Mouse (Mus musculus) 3134 (cell line): ENCODE results near the gene Mab21l3.

Experiments used
- DNase-seq: peaks from one replicate; pipeline ENCODE4 v3.0.0-alpha.2; 2011; ENCODE audit warnings: low spot score; ENCODE audit not compliant: insufficient read length; ENCODE audit errors: extremely low read depth

Mab21l3 gene

GRCm38 (mm10) chr3:101804971-101805561 is 43.7 kb downstream of the Mab21l3 start:
- DNase-seq = no peak

GRCm38 (mm10) chr3:101804331-101804730 is 44.4 kb downstream of the Mab21l3 start:
- no peak for DNase-seq

GRCm38 (mm10) chr3:101803764-101804163 is 45.0 kb downstream of the Mab21l3 start:
- DNase-seq = no peak

GRCm38 (mm10) chr3:101802746-101803145 is 46.0 kb downstream of the Mab21l3 start:
- no peak for DNase-seq

GRCm38 (mm10) chr3:101800596-101801018 is 48.2 kb downstream of the Mab21l3 start:
- DNase-seq = no peak

- no peak for DNase-seq
Measured at GRCm38 (mm10) chr3:101799852-101800595, 48.7 kb downstream of the Mab21l3 start.

- no peak for DNase-seq
Measured at GRCm38 (mm10) chr3:101797830-101798709, 50.7 kb downstream of the Mab21l3 start.

GRCm38 (mm10) chr3:101796212-101796611 is 52.5 kb downstream of the Mab21l3 start:
- no peak for DNase-seq

- DNase-seq = no peak
Measured at GRCm38 (mm10) chr3:101795387-101796039, 53.2 kb downstream of the Mab21l3 start.

GRCm38 (mm10) chr3:101794666-101795065 is 54.1 kb downstream of the Mab21l3 start:
- no peak for DNase-seq

- DNase-seq = no peak
Measured at GRCm38 (mm10) chr3:101794026-101794425, 54.7 kb downstream of the Mab21l3 start.

GRCm38 (mm10) chr3:101792191-101792590 is 56.6 kb downstream of the Mab21l3 start:
- DNase-seq = no peak

- no peak for DNase-seq
Measured at GRCm38 (mm10) chr3:101784768-101785424, 63.9 kb downstream of the Mab21l3 start.

- no peak for DNase-seq
Measured at GRCm38 (mm10) chr3:101783793-101784192, 65.0 kb downstream of the Mab21l3 start.

- DNase-seq = no peak
Measured at GRCm38 (mm10) chr3:101780874-101781483, 67.8 kb downstream of the Mab21l3 start.

GRCm38 (mm10) chr3:101778896-101779665 is 69.7 kb downstream of the Mab21l3 start:
- no peak for DNase-seq

- no peak for DNase-seq
Measured at GRCm38 (mm10) chr3:101775732-101776131, 73.0 kb downstream of the Mab21l3 start.

GRCm38 (mm10) chr3:101770540-101770939 is 78.2 kb downstream of the Mab21l3 start:
- DNase-seq = no peak

GRCm38 (mm10) chr3:101763566-101763965 is 85.2 kb downstream of the Mab21l3 start:
- no peak for DNase-seq
